Comparison of ENCODE assay signal across 19 mouse cellular contexts in genomic region chr14:100484101-100484500, GRCm38 (mm10).
"Had no signal": no experiment of that assay in that cellular context is flagged by ENCODE, and none has a peak within 500 bp of the region (broad histone marks: within the 10 kb centered on the region; RNA-seq: fewer than 3 reads in every experiment).

No protein-coding gene starts in this region.

- DNase-seq: kidney, adult 18-20 months; kidney, adult 9 months; kidney, postnatal 25 days; liver, embryonic 13.5 days; lung, adult 2 months; lung, postnatal 14 days; lung, postnatal 4 days; retina, postnatal 1 day; right cerebral cortex, postnatal 4 days; thymus, adult 2 months; thymus, postnatal 14 days; thymus, postnatal 4 days had no signal

- H3K4me3 ChIP-seq: left cerebral cortex, adult 2 months; liver, embryonic 13.5 days; midbrain, embryonic 12.5 days; midbrain, embryonic 15.5 days; myocyte; neural tube, embryonic 13.5 days had no signal

- H3K9me3 ChIP-seq: liver, embryonic 13.5 days; midbrain, embryonic 12.5 days; midbrain, embryonic 15.5 days; neural tube, embryonic 13.5 days had no signal

- H3K4me2 ChIP-seq: liver, embryonic 13.5 days; midbrain, embryonic 12.5 days; midbrain, embryonic 15.5 days; neural tube, embryonic 13.5 days had no signal

- H3K9ac ChIP-seq: liver, embryonic 13.5 days; midbrain, embryonic 12.5 days; midbrain, embryonic 15.5 days; neural tube, embryonic 13.5 days had no signal

- ATAC-seq: midbrain, embryonic 15.5 days had no signal

- H3K36me3 ChIP-seq: liver, embryonic 13.5 days; midbrain, embryonic 12.5 days; midbrain, embryonic 15.5 days; neural tube, embryonic 13.5 days had no signal

- H3K27me3 ChIP-seq: liver, embryonic 13.5 days; midbrain, embryonic 12.5 days; midbrain, embryonic 15.5 days; neural tube, embryonic 13.5 days had no signal

- H3K4me1 ChIP-seq: liver, embryonic 13.5 days; midbrain, embryonic 12.5 days; midbrain, embryonic 15.5 days; neural tube, embryonic 13.5 days had no signal

- H3K27ac ChIP-seq: kidney, postnatal 0 days; left cerebral cortex, adult 2 months; liver, embryonic 13.5 days; midbrain, embryonic 12.5 days; midbrain, embryonic 15.5 days; neural tube, embryonic 13.5 days; stomach, postnatal 0 days had no signal
